Mouse (Mus musculus): Measurements from ENCODE around the gene Prickle1.

Prickle1 gene

GRCm38 (mm10) chr15:93595746-93596145, at the start of gene Prickle1:
Prickle1 (minus strand) TSS chr15:93595891.
- DNase-seq (ENCODE audit: low read depth, low spot score): peak; percentile 67

GRCm38 (mm10) chr15:93640221-93640620, 44.5 kb upstream of the Prickle1 start:
- DNase-seq (ENCODE audit: low read depth, low spot score): no peak

GRCm38 (mm10) chr15:93636976-93637375, 41.3 kb upstream of the Prickle1 start:
- no peak for DNase-seq (ENCODE audit: low read depth, low spot score)

- no peak for DNase-seq (ENCODE audit: low read depth, low spot score)
Observed at GRCm38 (mm10) chr15:93635603-93636002, 39.9 kb upstream of the Prickle1 start.

GRCm38 (mm10) chr15:93634536-93634935, 38.8 kb upstream of the Prickle1 start:
- DNase-seq (ENCODE audit: low read depth, low spot score): no peak

- DNase-seq (ENCODE audit: low read depth, low spot score): no peak
Observed at GRCm38 (mm10) chr15:93630001-93630541, 34.4 kb upstream of the Prickle1 start.

- DNase-seq (ENCODE audit: low read depth, low spot score): no peak
Observed at GRCm38 (mm10) chr15:93629201-93629600, 33.5 kb upstream of the Prickle1 start.

GRCm38 (mm10) chr15:93627836-93628797, 32.4 kb upstream of the Prickle1 start:
- DNase-seq (ENCODE audit: low read depth, low spot score): no peak

- DNase-seq (ENCODE audit: low read depth, low spot score): no peak
Observed at GRCm38 (mm10) chr15:93619551-93619950, 23.9 kb upstream of the Prickle1 start.

GRCm38 (mm10) chr15:93618442-93619150, 22.9 kb upstream of the Prickle1 start:
- DNase-seq (ENCODE audit: low read depth, low spot score): no peak

- no peak for DNase-seq (ENCODE audit: low read depth, low spot score)
Observed at GRCm38 (mm10) chr15:93616277-93616676, 20.6 kb upstream of the Prickle1 start.

GRCm38 (mm10) chr15:93615031-93615430, 19.3 kb upstream of the Prickle1 start:
- DNase-seq (ENCODE audit: low read depth, low spot score): no peak

- DNase-seq (ENCODE audit: low read depth, low spot score): no peak
Observed at GRCm38 (mm10) chr15:93613606-93614005, 17.9 kb upstream of the Prickle1 start.

GRCm38 (mm10) chr15:93611536-93612300, 16.0 kb upstream of the Prickle1 start:
- no peak for DNase-seq (ENCODE audit: low read depth, low spot score)

GRCm38 (mm10) chr15:93610721-93611201, 15.1 kb upstream of the Prickle1 start:
- DNase-seq (ENCODE audit: low read depth, low spot score): no peak

- no peak for DNase-seq (ENCODE audit: low read depth, low spot score)
Observed at GRCm38 (mm10) chr15:93610288-93610687, 14.6 kb upstream of the Prickle1 start.

- no peak for DNase-seq (ENCODE audit: low read depth, low spot score)
Observed at GRCm38 (mm10) chr15:93602850-93603249, 7.2 kb upstream of the Prickle1 start.

GRCm38 (mm10) chr15:93601461-93602015, 5.8 kb upstream of the Prickle1 start:
- no peak for DNase-seq (ENCODE audit: low read depth, low spot score)

- DNase-seq (ENCODE audit: low read depth, low spot score): no peak
Observed at GRCm38 (mm10) chr15:93596991-93597390, 1.3 kb upstream of the Prickle1 start.

- no peak for DNase-seq (ENCODE audit: low read depth, low spot score)
Observed at GRCm38 (mm10) chr15:93596285-93596684, 594 bp upstream of the Prickle1 start.
